Mouse (Mus musculus) midbrain, embryonic 16.5 days (tissue): ENCODE measurements around the gene Bud13. TPM values are rescaled to one million over a fixed set of nuclear protein-coding genes. Genes with fewer than 3 reads are reported as not detected.
A peak's percentile ranks its signal among the peaks of the same experiment; 100 is the strongest.

Experiments
- ATAC-seq: fragments of 200-750 bp; cut with Nextera tagmentation; 2 replicates; pipeline ENCODE4 v1.8.0; 2017; ENCODE audit warnings: moderate TSS enrichment
- H3K27ac ChIP-seq: fragments of 300-500 bp; sonication (generic); 2 replicates; pipeline ENCODE4 v1.5.1; 2014; ENCODE audit warnings: mild to moderate bottlenecking, low read length, mixed read lengths
- H3K27me3 ChIP-seq: fragments of 300-500 bp; sonication (generic); 2 replicates; pipeline ENCODE4 v1.6.1; 2014; ENCODE audit warnings: low read depth, low read length, mixed read lengths; ENCODE audit not compliant: control insufficient read depth, insufficient read depth
- H3K36me3 ChIP-seq: fragments of 300-500 bp; sonication (generic); 2 replicates; pipeline ENCODE4 v1.6.1; 2014; ENCODE audit warnings: mild to moderate bottlenecking, low read length, moderate library complexity, mixed read lengths; ENCODE audit not compliant: control insufficient read depth, insufficient read depth
- H3K4me1 ChIP-seq: fragments of 300-500 bp; sonication (generic); 2 replicates; pipeline ENCODE4 v1.6.1; 2014; ENCODE audit warnings: mild to moderate bottlenecking, low read length, mixed read lengths; ENCODE audit not compliant: control insufficient read depth, insufficient read depth
- H3K4me2 ChIP-seq: fragments of 300-500 bp; sonication (generic); 2 replicates; pipeline ENCODE4 v1.6.1; 2014; ENCODE audit warnings: mild to moderate bottlenecking, low read length, mixed read lengths
- H3K4me3 ChIP-seq: fragments of 300-500 bp; sonication (generic); 2 replicates; pipeline ENCODE4 v1.5.1; 2014; ENCODE audit warnings: low read depth, mild to moderate bottlenecking, low read length, moderate library complexity, mixed read lengths
- H3K9ac ChIP-seq: fragments of 300-500 bp; sonication (generic); 2 replicates; pipeline ENCODE4 v1.6.1; 2014; ENCODE audit warnings: low read depth, low read length, mixed read lengths
- H3K9me3 ChIP-seq: fragments of 300-500 bp; sonication (generic); replicated peaks from 2 replicates; pipeline ENCODE4 v1.6.1; 2014; ENCODE audit warnings: mild to moderate bottlenecking, low read length, mixed read lengths; ENCODE audit not compliant: control insufficient read depth, poor library complexity, severe bottlenecking
- WGBS: fragments of 180-500 bp; shearing (Covaris S2); extraction: QIAGEN DNeasy Blood & Tissue Kit; methylation state at CpG from one replicate; pipeline ENCODE4 v1.1.7; 2014; 5-methylcytosine and 5-hydroxymethylcytosine counted together
- polyA plus RNA-seq: library from polyadenylated mRNA; unstranded; fragments of >200 nt; fragmentation: Nextera tagmentation; extraction: Ambion mirVana; gene quantifications from 2 replicates; pipeline ENCODE4 v1.2.1, GENCODE M21; 2015

The Bud13 gene
- polyA plus RNA-seq, 1 experiment from 2014 or later, result 17.3 TPM

DNA sequence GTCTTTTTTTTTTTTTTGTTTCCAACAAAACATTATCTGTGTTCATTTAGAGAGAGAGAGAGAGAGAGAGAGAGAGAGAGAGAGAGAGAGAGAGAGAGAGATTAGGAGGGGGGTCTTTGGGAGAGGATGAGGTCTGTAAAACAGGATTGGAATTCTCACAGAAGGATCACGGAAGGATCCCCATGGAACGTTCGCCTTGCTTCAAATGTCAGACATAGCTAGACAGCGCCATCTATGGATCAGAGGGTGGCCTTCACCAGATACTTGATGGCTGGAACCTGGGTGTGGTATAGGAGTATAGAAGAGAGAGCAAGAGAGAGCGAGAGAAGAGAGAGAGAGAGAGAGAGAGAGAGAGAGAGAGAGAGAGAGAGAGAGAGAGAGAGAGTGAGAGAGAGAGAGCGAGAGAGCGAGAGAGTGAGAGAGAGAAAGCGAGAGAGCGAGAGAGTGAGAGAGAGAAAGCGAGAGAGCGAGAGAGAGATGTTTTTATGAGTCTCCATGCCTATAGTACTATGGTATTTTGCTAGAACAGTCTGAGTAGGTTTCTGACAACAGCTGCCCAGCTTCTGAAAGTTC lies 36.0 kb upstream of the Bud13 start:
- Histone ChIP-seq H3K27ac (no peak overlapping the region), H3K9ac (no peak overlapping the region), H3K4me1 (no peaks in the 10 kb centered on the region; the same call in 1 of the 2 replicates), H3K4me2 (no peak overlapping the region), H3K36me3 (no peaks in the 10 kb centered on the region), H3K4me3 (no peak overlapping the region), H3K27me3 (peaks cover 1% of the 10 kb centered on the region), H3K9me3 (no peaks in the 10 kb centered on the region)
- 26% methylated on average over 10 of the region's 11 CpGs for WGBS
- peak; percentile 89 for ATAC-seq

DNA sequence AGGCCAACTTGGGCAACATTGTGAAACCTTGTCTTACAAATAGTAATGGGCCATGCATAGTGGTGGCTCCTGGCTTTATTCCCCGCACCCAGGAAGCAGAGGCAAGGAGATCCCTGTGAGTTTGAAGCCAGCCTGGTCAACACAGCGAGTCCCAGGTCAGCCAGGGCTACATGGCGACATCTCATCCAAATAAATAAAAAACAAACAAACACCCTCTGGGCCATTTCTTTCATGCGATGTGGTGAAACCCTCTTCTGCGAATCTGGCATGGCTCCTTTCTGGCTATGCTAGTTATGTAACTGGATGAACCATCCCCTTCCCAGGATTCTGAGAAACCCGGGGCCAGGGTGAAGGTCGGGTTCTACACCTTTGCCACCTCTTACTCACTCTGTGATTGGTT lies 26.6 kb upstream of the Bud13 start:
- no peak overlapping the region for H3K4me3 ChIP-seq
- no peak overlapping the region for H3K27ac ChIP-seq
- H3K36me3 ChIP-seq, result no peaks in the 10 kb centered on the region
- H3K27me3 ChIP-seq, result peaks cover 11% of the 10 kb centered on the region
- WGBS, result 91% methylated on average over 7 of the region's 7 CpGs
- H3K4me2 ChIP-seq, result no peak overlapping the region
- no peaks in the 10 kb centered on the region for H3K4me1 ChIP-seq
- H3K9ac ChIP-seq, result no peak overlapping the region
- ATAC-seq, result no peak
- no peaks in the 10 kb centered on the region for H3K9me3 ChIP-seq

DNA sequence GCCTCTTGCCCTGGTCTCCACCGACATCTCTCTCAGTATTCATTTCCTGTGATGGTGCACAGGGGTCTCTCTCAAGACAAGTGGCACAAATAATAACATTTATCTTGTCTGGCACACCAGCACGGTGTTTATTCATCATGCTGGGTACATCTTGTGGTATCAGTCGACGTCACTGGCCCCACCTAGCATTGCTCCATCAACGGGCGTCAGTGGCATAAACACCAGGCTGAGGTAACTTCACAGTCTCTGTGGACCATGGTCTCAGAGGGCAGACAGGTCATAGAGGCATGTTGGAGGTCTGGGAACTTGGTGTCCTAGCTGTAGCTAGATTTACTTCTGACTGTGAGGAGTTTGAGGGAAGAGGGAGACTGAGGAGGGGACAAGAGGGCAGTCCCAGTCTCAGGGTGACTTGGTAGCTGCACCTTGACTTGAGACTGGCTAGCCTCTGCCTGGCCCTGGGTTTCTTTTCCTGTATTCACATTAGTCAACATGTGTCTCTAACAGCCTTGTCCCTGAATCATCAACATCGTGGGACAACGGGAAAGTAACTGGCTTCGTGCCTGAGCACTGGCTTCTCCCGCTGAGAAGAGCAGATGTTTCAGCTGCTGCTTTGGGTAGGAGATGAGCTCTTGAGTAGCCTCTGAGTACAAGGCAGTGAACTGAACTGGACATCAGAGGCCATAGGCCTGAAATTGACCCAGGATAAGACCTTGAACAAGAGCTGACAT lies 26.0 kb upstream of the Bud13 start:
- Histone ChIP-seq H3K27me3 (peaks cover 10% of the 10 kb centered on the region), H3K4me2 (no peak overlapping the region), H3K4me3 (no peak overlapping the region), H3K9ac (no peak overlapping the region), H3K4me1 (no peaks in the 10 kb centered on the region), H3K9me3 (no peaks in the 10 kb centered on the region), H3K27ac (no peak overlapping the region), H3K36me3 (no peaks in the 10 kb centered on the region)
- WGBS, result 90% methylated on average over 10 of the region's 10 CpGs
- ATAC-seq, result no peak

DNA sequence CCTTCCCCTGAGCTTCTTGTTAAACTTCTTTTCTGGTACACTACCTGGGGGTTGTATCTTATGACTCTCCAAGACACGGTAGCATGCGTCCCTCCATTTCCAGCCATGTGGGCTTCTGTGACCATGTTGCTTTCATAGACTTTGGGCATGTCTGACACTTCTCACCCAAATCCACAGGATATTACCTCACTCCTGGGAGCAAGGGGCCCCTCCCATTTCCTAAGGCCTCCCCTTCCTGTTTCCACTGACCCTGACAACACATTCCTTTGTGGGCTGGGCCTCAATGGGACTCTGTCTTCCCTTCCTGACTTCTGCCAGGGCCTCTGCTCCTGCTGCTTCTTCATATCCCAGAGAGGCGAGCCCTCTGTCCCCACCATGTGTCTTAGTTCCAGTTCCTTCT lies 25.3 kb upstream of the Bud13 start:
- Histone ChIP-seq H3K36me3 (no peaks in the 10 kb centered on the region), H3K4me3 (no peak overlapping the region), H3K9ac (no peak overlapping the region), H3K27ac (no peak overlapping the region), H3K4me2 (no peak overlapping the region), H3K9me3 (no peaks in the 10 kb centered on the region), H3K4me1 (no peaks in the 10 kb centered on the region), H3K27me3 (peaks cover 8% of the 10 kb centered on the region)
- ATAC-seq, result no peak
- 85% methylated on average over 3 of the region's 3 CpGs for WGBS

DNA sequence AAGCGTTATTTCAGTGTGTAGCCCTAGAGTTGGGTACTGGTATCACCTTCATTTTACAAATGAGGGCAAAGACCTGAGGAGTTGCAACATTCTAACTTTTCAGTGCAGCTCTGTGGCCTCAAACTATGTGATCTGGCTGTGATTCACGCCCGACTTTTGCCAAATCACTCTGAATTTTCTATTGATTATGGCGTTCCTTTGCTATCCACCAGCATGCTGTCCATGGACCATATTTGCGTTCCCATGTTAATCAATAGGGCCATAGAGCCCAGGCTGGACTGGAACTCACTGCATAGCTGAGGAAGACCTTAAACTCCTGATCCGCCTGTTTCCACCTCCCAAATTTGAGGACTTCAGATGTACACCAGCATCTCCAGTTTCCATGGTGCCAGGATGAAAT lies 23.7 kb upstream of the Bud13 start:
- H3K4me2 ChIP-seq, result no peak overlapping the region
- no peak for ATAC-seq
- H3K4me1 ChIP-seq, result no peaks in the 10 kb centered on the region
- 91% methylated on average over 6 of the region's 6 CpGs for WGBS
- no peak overlapping the region for H3K9ac ChIP-seq
- H3K27ac ChIP-seq, result no peak overlapping the region
- no peak overlapping the region for H3K4me3 ChIP-seq
- H3K27me3 ChIP-seq, result peaks cover 8% of the 10 kb centered on the region
- no peaks in the 10 kb centered on the region for H3K9me3 ChIP-seq
- no peaks in the 10 kb centered on the region for H3K36me3 ChIP-seq

DNA sequence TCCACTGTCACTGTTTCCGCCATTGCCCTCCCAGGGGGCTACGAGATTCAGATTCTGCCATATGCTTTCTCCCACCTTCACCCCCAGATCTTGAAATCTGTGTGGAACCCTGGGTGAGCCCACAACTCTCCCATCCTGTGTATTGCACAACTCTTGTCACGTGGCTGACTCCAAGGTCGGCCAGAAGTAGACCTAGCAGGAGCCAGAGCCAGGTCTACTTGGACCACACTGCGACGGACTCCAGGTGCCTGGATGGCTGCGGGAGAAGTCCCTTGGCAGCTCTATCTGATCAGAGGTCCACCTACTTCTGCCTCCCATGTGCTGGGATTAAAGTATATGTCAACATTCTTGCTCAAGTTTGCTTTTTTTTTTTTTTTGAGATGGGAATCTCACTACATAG lies 21.7 kb upstream of the Bud13 start:
- WGBS, result 85% methylated on average over 7 of the region's 7 CpGs
- peaks cover 5% of the 10 kb centered on the region for H3K27me3 ChIP-seq
- H3K4me1 ChIP-seq, result no peaks in the 10 kb centered on the region
- no peak overlapping the region for H3K4me2 ChIP-seq
- no peak overlapping the region for H3K9ac ChIP-seq
- H3K9me3 ChIP-seq, result no peaks in the 10 kb centered on the region
- ATAC-seq, result no peak
- H3K27ac ChIP-seq, result no peak overlapping the region
- H3K36me3 ChIP-seq, result no peaks in the 10 kb centered on the region
- no peak overlapping the region for H3K4me3 ChIP-seq

DNA sequence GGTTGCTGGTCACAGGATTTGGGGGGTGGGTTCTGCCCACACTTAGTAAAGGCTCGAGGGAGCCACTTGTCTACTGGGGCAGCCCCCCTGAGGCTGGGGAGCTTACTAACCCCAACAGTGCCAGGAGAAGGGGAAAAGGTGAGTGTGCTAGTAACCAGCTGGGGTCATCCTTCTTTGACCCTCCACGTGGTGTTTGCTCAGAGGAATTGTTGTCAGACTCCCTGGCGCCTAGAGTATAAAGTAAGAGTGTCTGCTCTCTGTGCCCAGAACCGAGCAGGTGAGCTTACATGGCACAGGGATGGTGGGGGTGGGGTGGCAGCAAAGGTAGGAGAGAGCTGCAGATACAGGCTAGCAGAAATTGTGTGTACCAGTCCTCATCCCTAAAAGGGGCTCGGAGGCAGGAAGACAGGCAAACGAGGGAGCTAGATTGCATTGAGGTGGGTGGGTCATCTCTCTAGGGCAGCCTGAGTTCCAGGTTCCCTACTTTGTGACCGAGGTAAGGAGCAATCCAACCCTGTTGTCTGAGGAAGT lies 14.4 kb upstream of the Bud13 start, which contains the start of gene Apoa5:
Gene Apoa5 (plus strand): TSS at position 291 of the 531 bp plus-strand sequence.
- H3K36me3 ChIP-seq, result no peaks in the 10 kb centered on the region
- peaks cover 19% of the 10 kb centered on the region for H3K27me3 ChIP-seq
- H3K9me3 ChIP-seq, result no peaks in the 10 kb centered on the region
- no peak for ATAC-seq
- no peak within 1 kb of the TSS for H3K9ac ChIP-seq
- 62% methylated on average over 7 of the region's 7 CpGs for WGBS
- no peak within 1 kb of the TSS for H3K4me3 ChIP-seq
- H3K4me1 ChIP-seq, result no peaks in the 10 kb centered on the region; the same call in 1 of the 2 replicates
- no peak within 1 kb of the TSS for H3K27ac ChIP-seq
- no peak within 1 kb of the TSS for H3K4me2 ChIP-seq

DNA sequence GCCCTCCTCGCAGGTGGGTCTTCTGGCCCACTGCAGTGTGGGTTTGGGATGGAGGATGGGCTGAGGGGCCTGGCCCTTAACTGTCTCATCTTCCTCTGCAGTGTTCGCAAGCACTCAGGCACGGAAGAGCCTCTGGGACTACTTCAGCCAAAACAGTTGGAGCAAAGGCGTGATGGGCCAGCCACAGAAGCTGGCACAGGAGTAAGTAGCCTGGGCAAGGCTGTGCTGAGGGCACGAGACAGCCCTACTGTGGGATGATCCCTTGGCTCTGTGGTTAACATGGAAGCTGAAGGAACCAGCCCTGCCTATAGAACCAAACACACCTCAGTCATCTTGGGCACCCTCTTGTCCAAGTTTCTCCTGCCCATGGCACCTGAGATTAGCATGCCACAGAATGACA lies 13.7 kb upstream of the Bud13 start:
- Histone ChIP-seq H3K27ac (no peak overlapping the region), H3K4me1 (peaks cover 6% of the 10 kb centered on the region), H3K4me2 (no peak overlapping the region), H3K36me3 (no peaks in the 10 kb centered on the region), H3K27me3 (peaks cover 19% of the 10 kb centered on the region), H3K9ac (no peak overlapping the region), H3K9me3 (no peaks in the 10 kb centered on the region), H3K4me3 (no peak overlapping the region)
- no peak for ATAC-seq
- WGBS, result 86% methylated on average over 5 of the region's 5 CpGs

DNA sequence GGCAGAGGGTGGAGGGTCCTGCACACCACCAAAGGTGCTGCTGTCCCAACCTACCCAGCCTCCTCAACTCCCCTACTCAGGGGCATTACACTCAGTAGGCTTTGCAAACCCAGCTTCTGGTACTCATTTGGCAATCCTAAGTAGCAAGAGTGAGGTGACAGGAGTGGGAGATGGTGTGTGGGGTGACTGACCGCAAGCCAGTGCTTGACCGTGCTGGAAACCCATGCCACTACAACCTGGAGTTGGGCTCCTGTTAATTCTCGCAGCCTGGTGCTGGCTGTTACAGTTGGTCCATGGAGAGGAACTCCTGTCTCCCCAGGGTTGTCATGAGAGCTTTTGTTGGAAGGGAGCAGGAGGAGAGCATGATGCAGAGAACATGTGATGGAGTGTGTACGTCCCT lies 12.0 kb upstream of the Bud13 start:
- no peak overlapping the region for H3K9ac ChIP-seq
- no peaks in the 10 kb centered on the region for H3K9me3 ChIP-seq
- no peak overlapping the region for H3K4me2 ChIP-seq
- peaks cover 19% of the 10 kb centered on the region for H3K27me3 ChIP-seq
- peaks cover 3% of the 10 kb centered on the region for H3K36me3 ChIP-seq
- no peak for ATAC-seq
- no peak overlapping the region for H3K27ac ChIP-seq
- 94% methylated on average over 4 of the region's 4 CpGs for WGBS
- peaks cover 6% of the 10 kb centered on the region for H3K4me1 ChIP-seq
- no peak overlapping the region for H3K4me3 ChIP-seq
